Mouse (Mus musculus) embryonic stem cell, embryonic (primary cell): ENCODE results near the gene Rpl39l.

ENCODE experiments used
- CTCF ChIA-PET, 4 experiments: fragments of 300-600 bp in 2 of 4; fragments of 350-600 bp in 2 of 4; sonication (Branson Sonifier 250); formaldehyde crosslinking; loops; one replicate each; lab custom pipeline; 2022; ENCODE audit warnings: inconsistent platforms in 2 of 4; lab: Charles Lee
- POLR2A ChIA-PET, 4 experiments: fragments of 300-600 bp in 2 of 4; fragments of 350-600 bp in 2 of 4; sonication (Branson Sonifier 250); formaldehyde crosslinking; loops; one replicate each; lab custom pipeline; 2022; ENCODE audit warnings: antibody characterized with exemption in 4 of 4, inconsistent platforms in 1 of 4; lab: Charles Lee

The Rpl39l gene

DNA sequence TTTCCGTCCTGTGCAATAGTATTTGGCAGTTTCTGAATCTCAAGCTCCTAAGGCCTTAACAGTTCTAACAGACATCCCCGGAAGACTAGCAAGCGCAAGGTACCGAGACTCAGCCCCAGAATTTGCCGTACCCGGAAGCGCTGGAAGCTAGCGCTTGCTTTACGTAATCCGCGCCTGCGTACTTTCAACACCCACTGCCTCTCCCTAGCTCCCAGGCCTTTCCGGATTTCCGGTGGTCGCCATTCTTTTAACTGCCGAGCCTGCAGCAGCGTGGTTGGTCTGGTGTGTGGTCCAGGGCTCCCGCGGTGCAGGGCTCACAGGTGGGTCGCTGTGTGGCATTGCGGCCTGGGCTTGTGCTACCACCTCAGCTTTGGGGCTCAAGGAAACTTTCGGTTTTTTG is at the start of gene Rpl39l:
Gene Rpl39l, plus strand, starts transcription at position 222 of the 400 bp plus-strand sequence.
- ChIA-PET CTCF (no interaction called here), POLR2A (interaction anchor here in 3 of 4 experiments (0.5 to 3.4 kb wide), 27 partner anchors 10 to 1642 kb away, joined by 3 to 29 read pairs (median 3); partner anchors contain the start of gene Atf7ip2 (in 3 of the 3))

DNA sequence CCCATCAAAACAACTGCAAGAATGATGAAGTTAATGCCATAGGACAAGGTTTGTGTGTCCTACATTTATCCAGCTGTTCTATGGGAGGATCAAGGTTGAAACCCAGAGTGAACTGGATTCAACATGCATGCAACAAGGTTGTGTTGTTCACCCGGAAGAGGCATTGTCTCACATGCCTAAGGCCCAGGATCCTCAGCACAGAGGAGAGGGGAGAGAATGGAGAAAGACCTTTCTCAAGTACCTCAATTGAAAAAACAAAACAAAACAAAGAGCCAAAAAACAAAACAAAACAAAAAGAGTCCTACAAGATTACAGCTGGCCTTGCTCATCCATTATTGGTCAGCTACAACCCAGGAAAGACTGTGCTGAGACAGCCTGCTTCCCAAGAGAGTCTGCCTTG is 42.4 kb upstream of the Rpl39l start:
- CTCF ChIA-PET: no interaction called here
- POLR2A ChIA-PET: interaction anchor here in 1 of 4 experiments (0.6 kb wide), 2 partner anchors 66 to 1719 kb away, joined by 3 to 4 read pairs; no protein-coding TSS in a partner anchor

DNA sequence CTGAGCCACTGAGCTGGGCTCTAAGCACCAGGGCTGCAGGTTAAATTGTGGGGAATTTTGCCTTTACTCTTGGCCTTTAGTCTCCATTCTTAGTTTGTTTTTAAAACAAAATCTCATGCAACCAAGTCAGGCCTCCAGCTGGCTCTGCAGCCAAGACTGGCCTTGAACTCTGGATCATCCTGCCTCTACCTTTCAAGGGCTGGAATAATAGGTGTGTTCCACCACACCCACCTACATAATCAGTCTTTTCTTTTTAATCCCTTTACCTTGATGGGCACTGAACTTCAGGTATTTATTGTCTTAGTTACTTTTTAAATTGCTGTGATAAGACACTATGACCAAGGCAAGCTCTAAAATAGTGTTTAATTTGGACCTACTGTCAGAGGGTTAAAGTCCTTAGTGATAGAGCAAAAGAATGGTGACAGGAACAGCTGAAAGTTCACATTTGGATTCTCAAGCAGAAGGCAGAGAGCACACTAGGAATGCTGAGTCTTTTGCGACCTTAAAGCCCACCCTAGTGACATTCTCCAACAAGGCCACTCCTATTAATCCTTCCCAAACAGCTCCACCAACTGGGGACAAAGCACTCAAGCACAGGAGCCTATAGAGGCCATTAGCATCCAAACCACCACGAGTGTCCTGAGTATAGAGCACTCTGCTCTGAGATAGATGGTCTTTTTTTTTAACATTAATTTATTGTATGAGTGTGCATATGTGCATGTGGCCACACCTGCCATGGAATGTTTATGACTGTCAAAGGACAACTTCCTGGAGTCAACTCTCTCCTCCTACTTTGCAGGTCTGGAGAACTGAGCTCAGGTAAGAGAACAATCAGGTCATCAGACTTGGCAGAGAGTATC is 40.7 kb upstream of the Rpl39l start:
- POLR2A ChIA-PET: interaction anchor here in 2 of 4 experiments (0.9 to 1.0 kb wide), 2 partner anchors 23 to 40 kb away, joined by 3 read pairs; partner anchors contain the start of gene Rpl39l (in 1 of the 2)
- CTCF ChIA-PET: no interaction called here

DNA sequence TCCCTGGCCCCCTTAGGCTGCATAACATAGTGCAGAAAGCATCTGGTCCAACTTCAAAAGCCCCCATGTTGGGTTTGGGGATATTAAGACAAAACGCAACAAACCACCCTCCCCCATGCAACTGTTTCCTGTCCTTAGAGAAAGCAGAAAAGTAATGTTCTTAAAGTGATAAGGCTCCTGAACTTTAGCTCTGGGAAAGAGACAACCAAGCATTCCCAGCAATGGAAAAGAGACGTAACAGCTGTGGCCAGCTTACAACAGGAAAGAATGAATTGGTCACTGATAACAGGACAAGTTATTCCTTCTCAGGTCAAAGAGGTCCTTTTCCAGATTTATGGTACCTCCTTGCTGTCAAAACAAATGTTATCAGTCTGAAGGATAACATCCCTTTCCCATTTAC is 26.9 kb upstream of the Rpl39l start:
- ChIA-PET CTCF (no interaction called here), POLR2A (no interaction called here)

DNA sequence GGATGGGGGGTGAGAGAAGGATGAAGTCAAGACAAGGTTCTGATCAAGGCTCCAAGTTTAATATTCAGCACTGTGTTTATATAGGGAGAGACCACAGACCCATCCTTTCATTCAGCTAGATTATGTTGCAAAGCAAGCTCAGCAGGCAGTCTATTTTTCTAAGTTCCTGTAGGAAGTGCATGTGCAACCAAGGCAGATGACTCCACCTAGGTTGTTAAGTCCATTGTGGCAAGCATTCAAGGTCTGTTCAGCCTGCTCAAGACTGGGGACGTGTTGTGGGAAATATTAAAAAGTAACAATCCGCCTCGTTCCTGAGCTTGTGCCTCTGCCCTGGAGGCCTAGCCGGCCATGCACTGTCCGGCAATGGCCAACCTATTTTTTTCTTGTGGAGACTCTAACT is 22.6 kb upstream of the Rpl39l start:
- ChIA-PET POLR2A (interaction anchor here in 1 of 4 experiments (1.0 kb wide), 1 partner anchor 25 kb away, joined by 9 read pairs; no protein-coding TSS in a partner anchor), CTCF (no interaction called here)

DNA sequence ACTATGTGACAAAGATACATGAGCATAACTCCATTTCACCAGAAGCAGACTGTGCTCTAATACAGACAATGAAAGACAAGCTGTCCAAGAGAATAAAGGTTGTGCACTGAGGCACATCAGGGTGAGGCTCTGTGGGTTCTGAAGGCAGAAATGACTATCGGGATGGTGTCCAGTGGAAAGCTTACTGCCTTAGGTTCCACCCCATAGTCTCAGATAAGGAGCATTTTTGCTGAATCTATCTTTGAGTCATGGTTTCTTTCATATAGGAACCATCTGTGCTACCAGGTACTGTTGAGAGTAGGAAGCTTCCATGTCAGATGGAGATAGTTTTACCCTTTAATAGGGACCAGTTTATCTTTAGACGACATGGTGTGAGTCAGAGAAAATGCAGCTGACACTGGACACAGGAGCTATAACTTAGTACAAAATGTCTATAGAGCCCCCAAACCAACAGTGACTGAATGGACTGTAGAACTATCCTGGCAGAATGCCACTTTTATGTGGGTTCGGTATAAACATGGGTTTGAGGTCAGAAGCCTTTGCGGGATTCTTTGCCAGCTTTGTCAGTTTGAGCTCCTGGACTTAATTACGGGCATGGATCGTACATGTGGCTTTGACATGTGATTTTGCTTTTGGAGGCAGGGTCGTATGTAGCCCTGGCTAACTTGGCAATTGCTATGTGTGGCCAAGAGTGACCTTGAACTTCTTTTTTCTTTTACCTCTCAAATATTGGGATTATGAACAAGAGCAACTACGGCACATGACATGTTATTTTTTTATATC is 712 bp upstream of the Rpl39l start:
- CTCF ChIA-PET: interaction anchor here in 1 of 4 experiments (0.6 kb wide), 1 partner anchor 877 kb away, joined by 3 read pairs; no protein-coding TSS in a partner anchor
- POLR2A ChIA-PET: interaction anchor here in 3 of 4 experiments (0.5 to 3.4 kb wide), 26 partner anchors 10 to 1642 kb away, joined by 3 to 29 read pairs (median 3); partner anchors contain the start of gene Atf7ip2 (in 3 of the 3)

DNA sequence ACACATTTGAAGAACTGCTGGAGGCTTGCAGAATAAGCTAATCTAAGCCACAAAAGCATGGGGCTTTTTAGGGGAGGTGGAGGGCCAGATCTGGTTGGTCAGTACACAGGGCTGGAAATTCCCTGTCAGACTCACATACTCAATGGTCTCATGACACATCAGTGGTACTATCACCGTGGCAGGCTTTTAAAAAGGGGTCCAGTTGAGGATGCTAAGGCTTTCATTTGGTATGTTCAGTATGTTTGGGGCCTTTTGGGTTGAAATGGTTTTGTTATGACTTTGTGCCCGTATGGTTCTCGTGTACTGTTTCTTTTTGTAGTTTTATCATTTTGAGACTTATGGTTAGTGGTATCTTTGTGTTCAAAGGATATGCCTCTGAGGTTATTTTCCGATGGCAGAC is 1.2 kb downstream of the Rpl39l start:
- ChIA-PET CTCF (no interaction called here), POLR2A (interaction anchor here in 3 of 4 experiments (2.0 to 3.4 kb wide), 3 partner anchors 21 to 22 kb away, joined by 7 to 29 read pairs (median 26); partner anchors contain the start of gene Atf7ip2 (in 3 of the 3))

DNA sequence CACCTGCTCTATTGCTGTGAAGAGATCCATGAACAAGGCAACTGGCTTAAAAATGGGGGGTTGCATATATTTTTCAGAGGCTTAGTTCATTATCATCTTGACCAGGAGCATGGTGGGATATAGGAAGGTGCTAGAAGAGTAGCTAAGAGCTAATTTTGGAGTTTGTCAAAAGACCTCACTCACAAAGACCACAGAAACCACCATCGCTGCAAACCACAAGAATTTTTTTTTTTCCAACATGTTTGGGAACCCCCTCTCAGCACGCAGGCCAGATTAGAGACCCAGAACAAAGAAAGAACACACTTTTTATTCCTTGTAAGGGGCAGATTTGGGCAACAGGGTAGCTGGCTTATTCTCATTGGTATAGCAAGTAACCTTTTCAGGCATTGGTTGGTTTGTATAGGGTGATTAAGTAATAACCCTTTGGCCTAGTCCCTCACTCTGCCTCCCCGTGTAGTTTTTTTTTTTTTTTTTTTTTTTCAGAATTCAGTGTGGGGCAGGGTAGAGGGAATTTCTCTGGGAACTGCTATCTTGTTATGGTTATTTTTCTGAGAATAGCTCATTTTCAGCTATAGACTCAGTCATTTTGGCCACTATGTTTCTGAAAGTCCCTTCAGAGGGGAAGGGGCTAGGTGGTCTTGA is 2.3 kb downstream of the Rpl39l start:
- ChIA-PET CTCF (interaction anchor here in 1 of 4 experiments (0.7 kb wide), 1 partner anchor 115 kb away, joined by 15 read pairs; no protein-coding TSS in a partner anchor), POLR2A (interaction anchor here in 2 of 4 experiments (0.6 to 2.0 kb wide), 5 partner anchors 19 to 971 kb away, joined by 3 to 9 read pairs (median 4); partner anchors contain the start of gene Atf7ip2 (in 1 of the 2))

DNA sequence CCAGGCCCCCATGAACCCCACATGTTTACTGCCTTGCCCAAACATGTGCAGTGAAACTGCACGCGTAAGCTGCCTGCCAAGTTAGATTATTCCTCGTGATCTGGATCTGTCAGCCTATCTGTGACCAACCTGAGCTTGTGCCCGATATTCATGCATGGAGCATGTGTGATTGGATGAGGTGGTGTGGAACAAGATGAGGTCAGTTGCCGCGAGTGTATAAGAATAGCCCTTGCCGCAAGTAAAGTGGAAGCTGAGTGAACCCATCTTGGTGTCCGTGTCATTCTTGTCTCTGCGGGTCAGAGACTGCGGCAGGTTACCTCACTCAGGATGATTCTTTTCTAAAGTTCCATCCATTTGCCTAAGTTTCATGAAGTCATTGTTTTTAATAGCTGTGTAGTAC is 17.4 kb downstream of the Rpl39l start:
- CTCF ChIA-PET: interaction anchor here in 1 of 4 experiments (0.7 kb wide), 1 partner anchor 735 kb away, joined by 3 read pairs; no protein-coding TSS in a partner anchor
- POLR2A ChIA-PET: interaction anchor here in 1 of 4 experiments (1.6 kb wide), 1 partner anchor 17 kb away, joined by 4 read pairs; the partner anchor contains the start of gene Rpl39l

DNA sequence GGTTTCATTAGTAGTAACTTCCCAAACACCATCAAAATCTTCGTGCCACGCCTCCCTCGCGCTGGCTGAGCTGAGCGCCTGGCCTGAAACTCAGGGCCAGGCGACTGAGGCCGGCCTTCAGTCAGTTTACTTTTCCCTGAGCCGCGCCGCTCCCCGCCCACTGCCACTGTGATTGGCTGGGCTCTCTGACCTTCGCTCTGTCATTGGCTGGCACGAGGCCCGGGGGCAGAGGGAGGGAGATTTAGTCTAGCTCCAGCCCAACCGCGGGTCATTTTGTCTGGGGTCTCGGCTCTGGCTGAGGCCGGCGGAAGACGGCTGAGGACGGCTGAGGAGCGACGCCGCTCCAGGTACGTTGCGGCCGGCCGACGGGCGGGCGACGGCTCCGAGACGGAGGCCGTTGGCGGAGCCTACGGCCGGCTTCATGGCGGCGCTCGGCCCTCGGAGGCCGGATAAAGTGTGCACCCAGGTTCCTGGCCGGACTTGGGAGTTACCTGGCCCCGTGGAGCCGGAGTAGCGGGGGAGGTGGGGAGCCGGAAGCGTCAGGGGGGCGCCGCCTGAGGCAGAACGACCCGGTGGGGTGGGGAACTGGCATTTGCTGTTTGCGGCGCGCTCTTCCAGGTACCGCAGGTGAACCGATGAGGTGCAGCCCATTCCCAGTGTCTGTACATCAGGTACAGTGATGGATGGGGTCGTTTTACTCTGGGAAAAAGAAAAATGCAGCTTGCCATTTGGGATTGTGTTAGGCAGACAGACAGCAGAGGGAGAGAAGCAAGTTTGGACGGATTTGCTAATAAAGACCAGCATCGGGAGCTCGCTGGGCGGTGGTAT is 22.9 kb downstream of the Rpl39l start, which contains the start of gene Atf7ip2:
Gene Atf7ip2, plus strand, starts transcription at position 34 of the 828 bp plus-strand sequence.
- POLR2A ChIA-PET: interaction anchor here (0.6 to 6.4 kb wide), 88 partner anchors 9 to 1666 kb away, joined by 3 to 90 read pairs (median 4); partner anchors contain the start of genes Rpl39l (in 3 of the 4), Dexi (in 1 of the 4) and Nubp1 (in 1 of the 4)
- CTCF ChIA-PET: interaction anchor here in 1 of 4 experiments (1.3 kb wide), 1 partner anchor 206 kb away, joined by 3 read pairs; no protein-coding TSS in a partner anchor

DNA sequence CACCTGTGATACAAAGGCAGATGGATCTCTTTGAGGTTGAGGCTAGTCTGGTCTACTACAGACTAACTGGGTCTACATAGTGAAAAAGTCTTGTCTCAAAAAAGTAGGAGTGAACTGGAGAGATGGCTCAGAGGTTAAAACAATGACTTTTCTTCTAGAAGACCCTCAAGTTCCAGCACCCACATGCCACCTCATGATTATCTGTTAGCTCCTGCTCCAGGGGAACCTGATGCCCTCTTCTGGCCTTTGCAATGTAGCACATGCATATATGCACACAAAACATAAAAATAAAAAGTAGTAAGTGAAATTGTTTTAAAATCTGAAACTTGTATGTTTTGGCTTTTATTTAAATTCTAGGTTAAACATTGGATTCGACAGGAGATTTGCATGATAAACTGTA is 38.8 kb downstream of the Rpl39l start:
- CTCF ChIA-PET: interaction anchor here in 1 of 4 experiments (0.6 kb wide), 1 partner anchor 155 kb away, joined by 3 read pairs; no protein-coding TSS in a partner anchor
- POLR2A ChIA-PET: interaction anchor here in 2 of 4 experiments (0.6 to 10.8 kb wide), 3 partner anchors 8 to 328 kb away, joined by 4 to 90 read pairs (median 9); partner anchors contain the start of gene Atf7ip2 (in 1 of the 2)

DNA sequence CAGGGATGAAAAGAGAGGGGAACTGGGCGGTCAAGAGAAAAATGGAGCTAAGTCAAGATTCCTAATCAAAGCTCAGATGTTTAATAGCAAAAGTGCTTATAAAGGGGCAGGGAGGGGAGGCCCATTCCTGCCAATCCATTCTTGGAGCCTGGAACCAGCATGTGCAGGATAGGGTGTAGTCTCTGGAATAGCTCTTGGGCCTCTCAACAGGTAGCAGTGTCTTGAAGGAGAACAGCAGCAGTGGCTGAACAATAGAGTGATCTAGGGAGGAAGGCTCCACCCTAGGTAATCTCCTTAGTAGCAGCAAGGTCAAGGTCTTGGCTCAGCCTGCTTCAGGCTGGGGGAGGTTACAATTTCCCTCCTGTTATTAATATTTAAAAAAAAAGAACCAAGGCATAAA is 46.3 kb downstream of the Rpl39l start:
- ChIA-PET CTCF (interaction anchor here in 1 of 4 experiments (0.6 kb wide), 1 partner anchor 127 kb away, joined by 8 read pairs; no protein-coding TSS in a partner anchor), POLR2A (interaction anchor here in 3 of 4 experiments (0.6 to 3.0 kb wide), 23 partner anchors 9 to 1548 kb away, joined by 3 to 36 read pairs (median 6); partner anchors contain the start of genes Atf7ip2 (in 3 of the 3) and Rpl39l (in 3 of the 3))

DNA sequence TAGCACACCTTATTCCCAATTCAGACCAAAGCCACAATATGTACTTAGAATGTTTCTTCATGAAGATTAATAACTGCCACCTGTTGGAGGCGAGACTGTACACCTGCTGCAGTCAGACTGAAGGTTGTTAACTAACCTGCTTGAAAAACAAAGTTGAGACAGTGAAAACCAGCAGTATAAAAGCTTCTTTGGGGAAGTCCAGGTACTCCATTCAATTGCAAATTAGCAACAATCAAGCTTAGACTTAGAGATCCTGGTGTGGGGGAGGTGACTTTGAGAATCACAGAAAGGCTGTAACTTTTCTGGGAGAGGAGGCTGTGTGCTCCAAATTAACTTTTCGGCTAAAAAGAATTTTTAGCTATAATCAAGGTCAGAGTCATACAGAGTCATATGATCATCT is 47.0 kb downstream of the Rpl39l start:
- ChIA-PET CTCF (interaction anchor here in 1 of 4 experiments (0.6 kb wide), 1 partner anchor 128 kb away, joined by 8 read pairs; no protein-coding TSS in a partner anchor), POLR2A (interaction anchor here in 3 of 4 experiments (0.6 to 3.0 kb wide), 23 partner anchors 9 to 195 kb away, joined by 3 to 36 read pairs (median 6); partner anchors contain the start of genes Atf7ip2 (in 3 of the 3) and Rpl39l (in 3 of the 3))
